Mouse (Mus musculus) spleen, postnatal 10 days (tissue): ENCODE measurements around the gene Gpr26.

ENCODE experiments used
- DNase-seq, 2 experiments: peaks; one replicate each; pipeline ENCODE4 v3.0.0; 2021 to 2022; ENCODE audit warnings: low spot score in 2 of 2

Gene Gpr26

GRCm38 (mm10) chr7:132025591-132025990 is 59.3 kb downstream of the Gpr26 start:
- DNase-seq = no peak

- DNase-seq = no peak
Observed at GRCm38 (mm10) chr7:132026671-132027070, 60.4 kb downstream of the Gpr26 start.

- DNase-seq = no peak
Observed at GRCm38 (mm10) chr7:132031940-132032531, 65.8 kb downstream of the Gpr26 start.
